Mouse (Mus musculus): ENCODE measurements around the gene 2810408A11Rik.

DNA sequence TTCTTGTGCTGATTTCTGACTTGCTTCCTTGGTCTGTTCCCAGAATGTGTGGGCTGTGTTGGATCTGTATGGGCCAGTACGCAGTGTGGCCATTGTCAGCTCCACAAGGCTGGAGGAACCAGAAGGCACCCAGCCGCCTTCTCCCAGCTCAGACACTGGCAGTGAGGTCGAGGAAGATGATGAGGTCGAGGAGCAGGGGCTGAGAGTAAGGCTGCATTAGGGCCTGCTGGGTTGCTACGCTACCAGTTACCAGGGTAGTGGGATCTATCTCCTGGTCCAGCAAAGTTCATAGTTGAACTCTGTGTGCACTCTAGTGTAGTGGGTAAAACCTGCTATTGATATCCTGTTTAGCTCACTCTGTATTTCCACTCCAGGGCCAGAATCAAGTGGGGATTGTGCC is 8.4 kb upstream of the 2810408A11Rik start:
- TF ChIP-seq CTCF (IDR thresholded peaks at IDR 0.05; ENCODE audit: low read depth) (no peak), EP300 (IDR thresholded peaks at IDR 0.05; ENCODE audit: low read depth) (no peak)

Data from liver, postnatal 0 days (tissue).